Mouse (Mus musculus) hindbrain, embryonic 12.5 days (tissue): ENCODE data around the gene Naa50. TPM values are rescaled to one million over a fixed set of nuclear protein-coding genes. Genes with fewer than 3 reads are reported as not detected.

ENCODE experiments used
- ATAC-seq: fragments of 200-750 bp; cut with Nextera tagmentation; 2 replicates; pipeline ENCODE4 v1.8.0; 2017; ENCODE audit warnings: moderate TSS enrichment; ENCODE audit not compliant: low FRiP score
- H3K27ac ChIP-seq: fragments of 300-500 bp; sonication (generic); 2 replicates; pipeline ENCODE4 v1.5.1; 2016; ENCODE audit warnings: mild to moderate bottlenecking
- H3K27me3 ChIP-seq: fragments of 300-500 bp; sonication (generic); 2 replicates; pipeline ENCODE4 v1.6.1; 2016; ENCODE audit warnings: mild to moderate bottlenecking
- H3K36me3 ChIP-seq: fragments of 300-500 bp; sonication (generic); 2 replicates; pipeline ENCODE4 v1.6.1; 2016; ENCODE audit warnings: mild to moderate bottlenecking
- H3K4me1 ChIP-seq: fragments of 300-500 bp; sonication (generic); 2 replicates; pipeline ENCODE4 v1.6.1; 2016
- H3K4me2 ChIP-seq: fragments of 300-500 bp; sonication (generic); replicated peaks from 2 replicates; pipeline ENCODE4 v1.6.1; 2016; ENCODE audit warnings: mild to moderate bottlenecking
- H3K4me3 ChIP-seq: fragments of 300-500 bp; sonication (generic); 2 replicates; pipeline ENCODE4 v1.5.1; 2016; ENCODE audit warnings: mild to moderate bottlenecking
- H3K9ac ChIP-seq: fragments of 300-500 bp; sonication (generic); 2 replicates; pipeline ENCODE4 v1.6.1; 2016; ENCODE audit warnings: mild to moderate bottlenecking, moderate library complexity
- H3K9me3 ChIP-seq: fragments of 300-500 bp; sonication (generic); replicated peaks from 2 replicates; pipeline ENCODE4 v1.6.1; 2016; ENCODE audit warnings: mild to moderate bottlenecking
- WGBS: fragments of 180-500 bp; shearing (Covaris S2); methylation state at CpG from one replicate; pipeline ENCODE4 v1.1.7; 2016; 5-methylcytosine and 5-hydroxymethylcytosine counted together
- polyA plus RNA-seq: library from polyadenylated mRNA; unstranded; fragments of >200 nt; fragmentation: Nextera tagmentation; extraction: Ambion mirVana; gene quantifications from 2 replicates; pipeline ENCODE4 v1.2.1, GENCODE M21; 2016

Gene Naa50
- 92.5 and 100 TPM in 2 replicates for polyA plus RNA-seq

- WGBS: under 1% methylated on average over 70 of the region's 71 CpGs
- no peaks in the 10 kb centered on the region for H3K36me3 ChIP-seq
- ATAC-seq: peak; percentile 89
- peak within 1 kb of the TSS; percentile 94 for H3K4me3 ChIP-seq
- peak within 1 kb of the TSS; percentile 98 for H3K27ac ChIP-seq
- H3K4me2 ChIP-seq: peak within 1 kb of the TSS; percentile 95
- H3K9ac ChIP-seq: peak within 1 kb of the TSS; percentile 90
- H3K9me3 ChIP-seq: no peaks in the 10 kb centered on the region
- H3K27me3 ChIP-seq: no peaks in the 10 kb centered on the region
- peaks cover 15% of the 10 kb centered on the region for H3K4me1 ChIP-seq
Measured at GRCm38 (mm10) chr16:44139536-44140185, at the start of gene Naa50, which contains the start of gene Atp6v1a. Gene Naa50, plus strand, starts transcription at chr16:44139830. Gene Atp6v1a, minus strand, starts transcription at chr16:44139705.

GRCm38 (mm10) chr16:44099377-44099776 is 40.3 kb upstream of the Naa50 start:
- 93% methylated on average over 7 of the region's 7 CpGs for WGBS
- no peak overlapping the region for H3K27ac ChIP-seq
- H3K4me1 ChIP-seq: no peaks in the 10 kb centered on the region
- no peak overlapping the region for H3K4me3 ChIP-seq
- no peaks in the 10 kb centered on the region for H3K27me3 ChIP-seq
- ATAC-seq: no peak
- no peak overlapping the region for H3K4me2 ChIP-seq
- peaks cover 78% of the 10 kb centered on the region for H3K36me3 ChIP-seq
- no peaks in the 10 kb centered on the region for H3K9me3 ChIP-seq
- H3K9ac ChIP-seq: no peak overlapping the region

- Histone ChIP-seq H3K4me2 (no peak overlapping the region), H3K4me3 (no peak overlapping the region), H3K4me1 (no peaks in the 10 kb centered on the region), H3K27ac (no peak overlapping the region), H3K9me3 (no peaks in the 10 kb centered on the region), H3K36me3 (peaks cover 65% of the 10 kb centered on the region), H3K9ac (no peak overlapping the region), H3K27me3 (no peaks in the 10 kb centered on the region)
- no peak for ATAC-seq
- WGBS: 95% methylated on average over 12 of the region's 12 CpGs
Measured at GRCm38 (mm10) chr16:44101181-44101710, 38.4 kb upstream of the Naa50 start.

- Histone ChIP-seq H3K27ac (no peak overlapping the region), H3K4me3 (no peak overlapping the region), H3K9ac (no peak overlapping the region), H3K4me1 (no peaks in the 10 kb centered on the region), H3K4me2 (no peak overlapping the region), H3K9me3 (no peaks in the 10 kb centered on the region), H3K36me3 (peaks cover 67% of the 10 kb centered on the region), H3K27me3 (no peaks in the 10 kb centered on the region)
- WGBS: 93% methylated on average over 2 of the region's 2 CpGs
- no peak for ATAC-seq
Measured at GRCm38 (mm10) chr16:44102925-44103324, 36.7 kb upstream of the Naa50 start.

- Histone ChIP-seq H3K9ac (no peak overlapping the region), H3K27me3 (no peaks in the 10 kb centered on the region), H3K4me3 (no peak overlapping the region), H3K9me3 (no peaks in the 10 kb centered on the region), H3K27ac (no peak overlapping the region), H3K4me1 (no peaks in the 10 kb centered on the region), H3K36me3 (peaks cover 68% of the 10 kb centered on the region), H3K4me2 (no peak overlapping the region)
- WGBS: 91% methylated on average over 18 of the region's 18 CpGs
- ATAC-seq: no peak
Measured at GRCm38 (mm10) chr16:44103806-44104766, 35.5 kb upstream of the Naa50 start.

GRCm38 (mm10) chr16:44105211-44105610 is 34.4 kb upstream of the Naa50 start:
- no peak for ATAC-seq
- WGBS: 98% methylated on average over 2 of the region's 2 CpGs

GRCm38 (mm10) chr16:44109002-44109401 is 30.6 kb upstream of the Naa50 start:
- Histone ChIP-seq H3K4me1 (no peaks in the 10 kb centered on the region), H3K9me3 (no peaks in the 10 kb centered on the region), H3K36me3 (peaks cover 47% of the 10 kb centered on the region), H3K4me3 (no peak overlapping the region), H3K9ac (no peak overlapping the region), H3K4me2 (no peak overlapping the region), H3K27me3 (no peaks in the 10 kb centered on the region), H3K27ac (no peak overlapping the region)
- 88% methylated on average over 4 of the region's 4 CpGs for WGBS
- ATAC-seq: no peak

More at GRCm38 (mm10) chr16:44105211-44105610, 34.4 kb upstream of the Naa50 start:
- H3K27ac ChIP-seq: no peak overlapping the region
- no peaks in the 10 kb centered on the region for H3K27me3 ChIP-seq
- H3K4me1 ChIP-seq: no peaks in the 10 kb centered on the region
- H3K4me3 ChIP-seq: no peak overlapping the region
- H3K9me3 ChIP-seq: no peaks in the 10 kb centered on the region
- H3K36me3 ChIP-seq: peaks cover 67% of the 10 kb centered on the region
- H3K4me2 ChIP-seq: no peak overlapping the region
- no peak overlapping the region for H3K9ac ChIP-seq

GRCm38 (mm10) chr16:44119753-44120501 is 19.7 kb upstream of the Naa50 start:
- Histone ChIP-seq H3K27ac (no peak overlapping the region), H3K9ac (no peak overlapping the region), H3K27me3 (no peaks in the 10 kb centered on the region), H3K4me3 (no peak overlapping the region), H3K36me3 (0 out of 2 replicates have a peak, but pooled peaks cover 7% of the 10 kb centered on the region), H3K9me3 (no peaks in the 10 kb centered on the region), H3K4me1 (no peaks in the 10 kb centered on the region), H3K4me2 (no peak overlapping the region)
- no peak for ATAC-seq
- 88% methylated on average over 7 of the region's 7 CpGs for WGBS

GRCm38 (mm10) chr16:44122122-44122521 is 17.5 kb upstream of the Naa50 start:
- WGBS: 90% methylated on average over 6 of the region's 6 CpGs
- H3K4me2 ChIP-seq: no peak overlapping the region
- no peak overlapping the region for H3K27ac ChIP-seq
- no peak overlapping the region for H3K4me3 ChIP-seq
- no peak overlapping the region for H3K9ac ChIP-seq
- no peaks in the 10 kb centered on the region for H3K27me3 ChIP-seq
- H3K36me3 ChIP-seq: no peaks in the 10 kb centered on the region
- no peaks in the 10 kb centered on the region for H3K9me3 ChIP-seq
- ATAC-seq: no peak
- H3K4me1 ChIP-seq: no peaks in the 10 kb centered on the region

GRCm38 (mm10) chr16:44122574-44122973 is 17.1 kb upstream of the Naa50 start:
- Histone ChIP-seq H3K4me1 (no peaks in the 10 kb centered on the region), H3K4me2 (no peak overlapping the region), H3K4me3 (no peak overlapping the region), H3K9ac (no peak overlapping the region), H3K27ac (no peak overlapping the region), H3K36me3 (no peaks in the 10 kb centered on the region), H3K9me3 (no peaks in the 10 kb centered on the region), H3K27me3 (no peaks in the 10 kb centered on the region)
- no peak for ATAC-seq
- WGBS: 91% methylated on average over 6 of the region's 6 CpGs

- H3K4me1 ChIP-seq: no peaks in the 10 kb centered on the region
- 89% methylated on average over 7 of the region's 7 CpGs for WGBS
- no peak overlapping the region for H3K4me3 ChIP-seq
- no peak overlapping the region for H3K27ac ChIP-seq
- ATAC-seq: no peak
- H3K36me3 ChIP-seq: no peaks in the 10 kb centered on the region
- no peaks in the 10 kb centered on the region for H3K9me3 ChIP-seq
- no peak overlapping the region for H3K9ac ChIP-seq
- no peaks in the 10 kb centered on the region for H3K27me3 ChIP-seq
- H3K4me2 ChIP-seq: no peak overlapping the region
Measured at GRCm38 (mm10) chr16:44122982-44123725, 16.5 kb upstream of the Naa50 start.
